Mouse (Mus musculus): ENCODE data around the gene Fam217b. TPM values are rescaled to one million over a fixed set of nuclear protein-coding genes. Genes with fewer than 3 reads are reported as not detected.

The Fam217b gene
- polyA plus RNA-seq, 1 experiment from 2014 or later: 14.8 TPM

GRCm38 (mm10) chr2:178428676-178429075 is 14.4 kb downstream of the Fam217b start:
- H3K4me3 ChIP-seq (ENCODE audit: low read depth, low read length): no peak overlapping the region
- H3K9ac ChIP-seq (replicated peaks; ENCODE audit: low read depth, low read length): no peak overlapping the region
- no peaks in the 10 kb centered on the region for H3K27me3 ChIP-seq (ENCODE audit: control insufficient read depth, insufficient read depth, low read length)
- no peaks in the 10 kb centered on the region for H3K9me3 ChIP-seq (ENCODE audit: control insufficient read depth, low read length)
- no peaks in the 10 kb centered on the region for H3K36me3 ChIP-seq (ENCODE audit: control insufficient read depth, insufficient read depth, low read length)
- WGBS: 89% methylated on average over 4 of the region's 4 CpGs
- H3K4me1 ChIP-seq (ENCODE audit: control insufficient read depth, insufficient read depth, low read length): no peaks in the 10 kb centered on the region
- ATAC-seq (ENCODE audit: low read depth): no peak
- no peak overlapping the region for H3K4me2 ChIP-seq (ENCODE audit: low read depth, low read length)
- H3K27ac ChIP-seq (ENCODE audit: low read depth, low read length): no peak overlapping the region

- H3K4me3 ChIP-seq (ENCODE audit: low read depth, low read length): no peak overlapping the region
- no peak overlapping the region for H3K9ac ChIP-seq (replicated peaks; ENCODE audit: low read depth, low read length)
- no peaks in the 10 kb centered on the region for H3K36me3 ChIP-seq (ENCODE audit: control insufficient read depth, insufficient read depth, low read length)
- H3K27me3 ChIP-seq (ENCODE audit: control insufficient read depth, insufficient read depth, low read length): no peaks in the 10 kb centered on the region
- H3K4me1 ChIP-seq (ENCODE audit: control insufficient read depth, insufficient read depth, low read length): no peaks in the 10 kb centered on the region
- H3K4me2 ChIP-seq (ENCODE audit: low read depth, low read length): no peak overlapping the region
- ATAC-seq (ENCODE audit: low read depth): no peak
- 72% methylated on average over 6 of the region's 6 CpGs for WGBS
- no peak overlapping the region for H3K27ac ChIP-seq (ENCODE audit: low read depth, low read length)
- no peaks in the 10 kb centered on the region for H3K9me3 ChIP-seq (ENCODE audit: control insufficient read depth, low read length)
Observed at GRCm38 (mm10) chr2:178429426-178429825, 15.1 kb downstream of the Fam217b start.

GRCm38 (mm10) chr2:178430231-178430630 is 15.9 kb downstream of the Fam217b start, which contains the start of gene Cdh26:
Cdh26 (plus strand) TSS chr2:178430531.
- Histone ChIP-seq H3K4me3 (ENCODE audit: low read depth, low read length) (no peak within 1 kb of the TSS), H3K9me3 (ENCODE audit: control insufficient read depth, low read length) (no peaks in the 10 kb centered on the region), H3K9ac (replicated peaks; ENCODE audit: low read depth, low read length) (no peak within 1 kb of the TSS), H3K27me3 (ENCODE audit: control insufficient read depth, insufficient read depth, low read length) (no peaks in the 10 kb centered on the region), H3K27ac (ENCODE audit: low read depth, low read length) (no peak within 1 kb of the TSS), H3K4me2 (ENCODE audit: low read depth, low read length) (no peak within 1 kb of the TSS), H3K4me1 (ENCODE audit: control insufficient read depth, insufficient read depth, low read length) (no peaks in the 10 kb centered on the region), H3K36me3 (ENCODE audit: control insufficient read depth, insufficient read depth, low read length) (no peaks in the 10 kb centered on the region)
- WGBS: 92% methylated on average over 4 of the region's 4 CpGs
- ATAC-seq (ENCODE audit: low read depth): no peak

GRCm38 (mm10) chr2:178433495-178433894 is 19.2 kb downstream of the Fam217b start:
- WGBS: 83% methylated on average over 2 of the region's 2 CpGs

GRCm38 (mm10) chr2:178433903-178434302 is 19.6 kb downstream of the Fam217b start:
- H3K4me1 ChIP-seq (ENCODE audit: control insufficient read depth, insufficient read depth, low read length): no peaks in the 10 kb centered on the region
- 96% methylated on average over 2 of the region's 2 CpGs for WGBS
- no peaks in the 10 kb centered on the region for H3K9me3 ChIP-seq (ENCODE audit: control insufficient read depth, low read length)
- no peak overlapping the region for H3K4me3 ChIP-seq (ENCODE audit: low read depth, low read length)
- H3K36me3 ChIP-seq (ENCODE audit: control insufficient read depth, insufficient read depth, low read length): no peaks in the 10 kb centered on the region
- no peak overlapping the region for H3K4me2 ChIP-seq (ENCODE audit: low read depth, low read length)
- no peak overlapping the region for H3K27ac ChIP-seq (ENCODE audit: low read depth, low read length)
- ATAC-seq (ENCODE audit: low read depth): no peak
- H3K27me3 ChIP-seq (ENCODE audit: control insufficient read depth, insufficient read depth, low read length): no peaks in the 10 kb centered on the region
- no peak overlapping the region for H3K9ac ChIP-seq (replicated peaks; ENCODE audit: low read depth, low read length)

More at GRCm38 (mm10) chr2:178433495-178433894, 19.2 kb downstream of the Fam217b start:
- no peak for ATAC-seq (ENCODE audit: low read depth)
- H3K27me3 ChIP-seq (ENCODE audit: control insufficient read depth, insufficient read depth, low read length): no peaks in the 10 kb centered on the region
- no peaks in the 10 kb centered on the region for H3K9me3 ChIP-seq (ENCODE audit: control insufficient read depth, low read length)
- H3K27ac ChIP-seq (ENCODE audit: low read depth, low read length): no peak overlapping the region
- no peaks in the 10 kb centered on the region for H3K36me3 ChIP-seq (ENCODE audit: control insufficient read depth, insufficient read depth, low read length)
- H3K4me1 ChIP-seq (ENCODE audit: control insufficient read depth, insufficient read depth, low read length): no peaks in the 10 kb centered on the region
- no peak overlapping the region for H3K4me3 ChIP-seq (ENCODE audit: low read depth, low read length)
- no peak overlapping the region for H3K9ac ChIP-seq (replicated peaks; ENCODE audit: low read depth, low read length)
- no peak overlapping the region for H3K4me2 ChIP-seq (ENCODE audit: low read depth, low read length)

GRCm38 (mm10) chr2:178437311-178437710 is 23.0 kb downstream of the Fam217b start:
- ATAC-seq (ENCODE audit: low read depth): no peak
- Histone ChIP-seq H3K4me1 (ENCODE audit: control insufficient read depth, insufficient read depth, low read length) (no peaks in the 10 kb centered on the region), H3K36me3 (ENCODE audit: control insufficient read depth, insufficient read depth, low read length) (no peaks in the 10 kb centered on the region), H3K4me2 (ENCODE audit: low read depth, low read length) (no peak overlapping the region), H3K27me3 (ENCODE audit: control insufficient read depth, insufficient read depth, low read length) (no peaks in the 10 kb centered on the region), H3K9ac (replicated peaks; ENCODE audit: low read depth, low read length) (no peak overlapping the region), H3K4me3 (ENCODE audit: low read depth, low read length) (no peak overlapping the region), H3K27ac (ENCODE audit: low read depth, low read length) (no peak overlapping the region), H3K9me3 (ENCODE audit: control insufficient read depth, low read length) (no peaks in the 10 kb centered on the region)
- 57% methylated on average over 9 of the region's 9 CpGs for WGBS

- no peaks in the 10 kb centered on the region for H3K27me3 ChIP-seq (ENCODE audit: control insufficient read depth, insufficient read depth, low read length)
- no peaks in the 10 kb centered on the region for H3K36me3 ChIP-seq (ENCODE audit: control insufficient read depth, insufficient read depth, low read length)
- 88% methylated on average over 4 of the region's 4 CpGs for WGBS
- H3K27ac ChIP-seq (ENCODE audit: low read depth, low read length): no peak overlapping the region
- ATAC-seq (ENCODE audit: low read depth): no peak
- no peaks in the 10 kb centered on the region for H3K9me3 ChIP-seq (ENCODE audit: control insufficient read depth, low read length)
- no peak overlapping the region for H3K9ac ChIP-seq (replicated peaks; ENCODE audit: low read depth, low read length)
- no peak overlapping the region for H3K4me2 ChIP-seq (ENCODE audit: low read depth, low read length)
- no peaks in the 10 kb centered on the region for H3K4me1 ChIP-seq (ENCODE audit: control insufficient read depth, insufficient read depth, low read length)
- no peak overlapping the region for H3K4me3 ChIP-seq (ENCODE audit: low read depth, low read length)
Observed at GRCm38 (mm10) chr2:178449386-178449785, 35.1 kb downstream of the Fam217b start.

GRCm38 (mm10) chr2:178450236-178450635 is 35.9 kb downstream of the Fam217b start:
- Histone ChIP-seq H3K4me1 (ENCODE audit: control insufficient read depth, insufficient read depth, low read length) (peaks cover 8% of the 10 kb centered on the region), H3K27me3 (ENCODE audit: control insufficient read depth, insufficient read depth, low read length) (no peaks in the 10 kb centered on the region), H3K36me3 (ENCODE audit: control insufficient read depth, insufficient read depth, low read length) (no peaks in the 10 kb centered on the region), H3K4me2 (ENCODE audit: low read depth, low read length) (no peak overlapping the region), H3K4me3 (ENCODE audit: low read depth, low read length) (no peak overlapping the region), H3K27ac (ENCODE audit: low read depth, low read length) (no peak overlapping the region), H3K9me3 (ENCODE audit: control insufficient read depth, low read length) (no peaks in the 10 kb centered on the region), H3K9ac (replicated peaks; ENCODE audit: low read depth, low read length) (no peak overlapping the region)
- no peak for ATAC-seq (ENCODE audit: low read depth)
- WGBS: 13% methylated on average over 2 of the region's 2 CpGs

- Histone ChIP-seq H3K4me3 (ENCODE audit: low read depth, low read length) (no peak overlapping the region), H3K4me2 (ENCODE audit: low read depth, low read length) (no peak overlapping the region), H3K4me1 (ENCODE audit: control insufficient read depth, insufficient read depth, low read length) (peaks cover 12% of the 10 kb centered on the region), H3K36me3 (ENCODE audit: control insufficient read depth, insufficient read depth, low read length) (no peaks in the 10 kb centered on the region), H3K9ac (replicated peaks; ENCODE audit: low read depth, low read length) (no peak overlapping the region), H3K27ac (ENCODE audit: low read depth, low read length) (no peak overlapping the region), H3K27me3 (ENCODE audit: control insufficient read depth, insufficient read depth, low read length) (no peaks in the 10 kb centered on the region), H3K9me3 (ENCODE audit: control insufficient read depth, low read length) (no peaks in the 10 kb centered on the region)
- no peak for ATAC-seq (ENCODE audit: low read depth)
- 72% methylated on average over 10 of the region's 10 CpGs for WGBS
Observed at GRCm38 (mm10) chr2:178450961-178451360, 36.6 kb downstream of the Fam217b start.
